Mouse (Mus musculus): Measurements from ENCODE around the gene Plk5.
"Not testable (repeated sequence)": the region's sequence is repeated elsewhere in the genome, so short reads cannot be mapped to it uniquely, and the experiment has no call there.

Plk5 gene

GRCm38 (mm10) chr10:80331636-80332524, 24.4 kb upstream of the Plk5 start:
- DNase-seq, result no peak

GRCm38 (mm10) chr10:80332525-80332989, 23.7 kb upstream of the Plk5 start:
- peak; percentile 83 for DNase-seq

- no peak for DNase-seq
Measured at GRCm38 (mm10) chr10:80336263-80336662, 20.0 kb upstream of the Plk5 start.

- DNase-seq, result peak; percentile 90
Measured at GRCm38 (mm10) chr10:80339941-80340750, 16.1 kb upstream of the Plk5 start.

- DNase-seq, result no peak
Measured at GRCm38 (mm10) chr10:80341026-80341425, 15.2 kb upstream of the Plk5 start.

GRCm38 (mm10) chr10:80341491-80342304, 14.6 kb upstream of the Plk5 start:
- no peak for DNase-seq

- no peak for DNase-seq
Measured at GRCm38 (mm10) chr10:80342305-80342748, 13.9 kb upstream of the Plk5 start.

- DNase-seq, result peak; percentile 45
Measured at GRCm38 (mm10) chr10:80342749-80343424, 13.4 kb upstream of the Plk5 start.

- DNase-seq, result no peak
Measured at GRCm38 (mm10) chr10:80343425-80343895, 12.8 kb upstream of the Plk5 start.

- no peak for DNase-seq
Measured at GRCm38 (mm10) chr10:80344131-80344661, 12.1 kb upstream of the Plk5 start.

GRCm38 (mm10) chr10:80345122-80345521, 11.1 kb upstream of the Plk5 start:
- no peak for DNase-seq

- DNase-seq, result not testable (repeated sequence)
Measured at GRCm38 (mm10) chr10:80345929-80346328, 10.3 kb upstream of the Plk5 start.

GRCm38 (mm10) chr10:80347514-80347967, 8.7 kb upstream of the Plk5 start:
- DNase-seq, result no peak

GRCm38 (mm10) chr10:80348244-80348781, 7.9 kb upstream of the Plk5 start, which contains the start of gene Adamtsl5:
TSS of gene Adamtsl5 (minus strand) at chr10:80348412.
- DNase-seq, result no peak

GRCm38 (mm10) chr10:80348981-80349380, 7.3 kb upstream of the Plk5 start:
- DNase-seq, result no peak

GRCm38 (mm10) chr10:80350292-80350691, 6.0 kb upstream of the Plk5 start:
- DNase-seq, result peak; percentile 87

- no peak for DNase-seq
Measured at GRCm38 (mm10) chr10:80351896-80352295, 4.4 kb upstream of the Plk5 start.

GRCm38 (mm10) chr10:80352727-80353126, 3.5 kb upstream of the Plk5 start:
- DNase-seq, result no peak

GRCm38 (mm10) chr10:80355431-80355830, 828 bp upstream of the Plk5 start:
- peak; percentile 91 for DNase-seq

- DNase-seq, result no peak
Measured at GRCm38 (mm10) chr10:80356737-80357136, 478 bp downstream of the Plk5 start.

- peak; percentile 66 for DNase-seq
Measured at GRCm38 (mm10) chr10:80357336-80357735, 1.1 kb downstream of the Plk5 start.

All from cerebellum, adult 9-10 months (tissue).